ENCODE assay signal across 8 mouse cellular contexts in genomic region chr8:4216791-4217621, GRCm38 (mm10). TPM values are rescaled to one million over a fixed set of nuclear protein-coding genes. Genes with fewer than 3 reads are reported as not detected.
DNase-seq lines count a peak whose midpoint lies in the region; ATAC-seq and TF ChIP-seq lines count a peak whose summit lies in the region.

Prr36 (minus strand) TSS chr8:4217459.

- TF ChIP-seq CTCF in E14TG2a.4 (conservative IDR thresholded peaks at IDR 0.05; ENCODE audit: low read length), result no peak
- TF ChIP-seq CTCF in olfactory bulb, adult 2 months (IDR thresholded peaks at IDR 0.05; ENCODE audit: insufficient read depth, low read depth, low read length), result no peak

- H3K9ac ChIP-seq in hindbrain, embryonic 12.5 days, result peak within 1 kb of the TSS; percentile 79
- no peak within 1 kb of the TSS for H3K9ac ChIP-seq in limb, embryonic 15.5 days

- DNase-seq in frontal cortex, postnatal 25 days (ENCODE audit: low spot score in 2 of 2), result no peak
- peak; percentile 78 to 79 for DNase-seq in cerebellum, postnatal 25 days
- no peak for DNase-seq in spleen, postnatal 10 days (ENCODE audit: low spot score in 2 of 2)

- peak within 1 kb of the TSS; percentile 94 for H3K27ac ChIP-seq in hindbrain, embryonic 12.5 days
- H3K27ac ChIP-seq in limb, embryonic 15.5 days, result no peak within 1 kb of the TSS
- H3K27ac ChIP-seq in olfactory bulb, adult 2 months (ENCODE audit: insufficient read depth, low read depth, low read length), result peak within 1 kb of the TSS; percentile 29; the same call in 1 of the 2 replicates

- no peaks in the 10 kb centered on the region for H3K36me3 ChIP-seq in E14TG2a.4 (ENCODE audit: insufficient read depth, low read length)
- peaks cover 7% of the 10 kb centered on the region; the same call in 1 of the 2 replicates for H3K36me3 ChIP-seq in hindbrain, embryonic 12.5 days
- H3K36me3 ChIP-seq in limb, embryonic 15.5 days, result no peaks in the 10 kb centered on the region

- peaks cover 38% of the 10 kb centered on the region for H3K4me1 ChIP-seq in E14TG2a.4 (replicated peaks; ENCODE audit: low read depth, low read length)
- H3K4me1 ChIP-seq in hindbrain, embryonic 12.5 days, result peaks cover 39% of the 10 kb centered on the region
- peaks cover 36% of the 10 kb centered on the region for H3K4me1 ChIP-seq in limb, embryonic 15.5 days
- H3K4me1 ChIP-seq in olfactory bulb, adult 2 months (ENCODE audit: control insufficient read depth, insufficient read depth, low read length), result peaks cover 35% of the 10 kb centered on the region

- ATAC-seq in frontal cortex, adult (ENCODE audit: low TSS enrichment), result peak; percentile 58
- ATAC-seq in hindbrain, embryonic 12.5 days (ENCODE audit: low FRiP score), result peak; percentile 93
- no peak for ATAC-seq in limb, embryonic 15.5 days (ENCODE audit: insufficient number of reproducible peaks, low FRiP score, low TSS enrichment, low read depth)

- no peaks in the 10 kb centered on the region for H3K9me3 ChIP-seq in E14TG2a.4 (ENCODE audit: low read length)
- H3K9me3 ChIP-seq in hindbrain, embryonic 12.5 days (replicated peaks), result no peaks in the 10 kb centered on the region
- H3K9me3 ChIP-seq in limb, embryonic 15.5 days, result no peaks in the 10 kb centered on the region

- peak within 1 kb of the TSS; percentile 87 for H3K4me3 ChIP-seq in E14TG2a.4 (replicated peaks; ENCODE audit: low read length)
- peak within 1 kb of the TSS; percentile 65 for H3K4me3 ChIP-seq in hindbrain, embryonic 12.5 days
- H3K4me3 ChIP-seq in limb, embryonic 15.5 days, result peak within 1 kb of the TSS; percentile 43
- peak within 1 kb of the TSS; percentile 84 for H3K4me3 ChIP-seq in olfactory bulb, adult 2 months (ENCODE audit: insufficient read depth, low read depth, low read length)

- WGBS in hindbrain, embryonic 12.5 days, result 1% methylated on average over 44 of the region's 44 CpGs
- 2% methylated on average over 44 of the region's 44 CpGs for WGBS in limb, embryonic 15.5 days
- under 1% methylated on average over 44 of the region's 44 CpGs for WGBS in olfactory bulb, adult 2 months

- H3K27me3 ChIP-seq in E14TG2a.4 (ENCODE audit: insufficient read depth, low read length), result peaks cover 68% of the 10 kb centered on the region
- H3K27me3 ChIP-seq in hindbrain, embryonic 12.5 days, result peaks cover 10% of the 10 kb centered on the region
- peaks cover 46% of the 10 kb centered on the region for H3K27me3 ChIP-seq in limb, embryonic 15.5 days

- H3K4me2 ChIP-seq in hindbrain, embryonic 12.5 days (replicated peaks), result peak within 1 kb of the TSS; percentile 89
- H3K4me2 ChIP-seq in limb, embryonic 15.5 days, result peak within 1 kb of the TSS; percentile 88

- peak; percentile 57; the same call in 1 of the 2 replicates for TF ChIP-seq POLR2A in olfactory bulb, adult 2 months (IDR thresholded peaks at IDR 0.05; ENCODE audit: insufficient read depth, low read depth, low read length)

RNA-seq across cellular contexts. Expression of gene Prr36, which starts in this region (rescaled TPM):
- 39.2 and 42.0 TPM in 2 replicates for polyA plus RNA-seq in hindbrain, embryonic 12.5 days (2016; fragmentation: Nextera tagmentation; extraction: Ambion mirVana)
- 0.73 and 0.86 TPM in 2 replicates for polyA plus RNA-seq in limb, embryonic 15.5 days (2015; fragmentation: Nextera tagmentation; extraction: Ambion mirVana)
- polyA plus RNA-seq in olfactory bulb, adult 2 months (2012; ENCODE audit: insufficient read depth, insufficient read length, low replicate concordance, missing spikeins), result not detected in 2 replicates

Comparison
In these comparisons a context has a peak if more than half of its experiments do, and no peak if none do; other contexts are left out.
1. DNase-seq: peak in cerebellum, postnatal 25 days (2 of 2); none in frontal cortex, postnatal 25 days (0 of 2) and spleen, postnatal 10 days (0 of 2).
2. Peak in every context shown above with its lines, with median percentiles within 50 percentile points of each other: H3K4me3 ChIP-seq.